Mouse (Mus musculus) layer of hippocampus, adult 9-11 months (tissue): ENCODE measurements around the gene Slc25a10.

Experiments
- DNase-seq: peaks from one replicate; pipeline ENCODE4 v3.0.0; 2022

Slc25a10 gene

DNA sequence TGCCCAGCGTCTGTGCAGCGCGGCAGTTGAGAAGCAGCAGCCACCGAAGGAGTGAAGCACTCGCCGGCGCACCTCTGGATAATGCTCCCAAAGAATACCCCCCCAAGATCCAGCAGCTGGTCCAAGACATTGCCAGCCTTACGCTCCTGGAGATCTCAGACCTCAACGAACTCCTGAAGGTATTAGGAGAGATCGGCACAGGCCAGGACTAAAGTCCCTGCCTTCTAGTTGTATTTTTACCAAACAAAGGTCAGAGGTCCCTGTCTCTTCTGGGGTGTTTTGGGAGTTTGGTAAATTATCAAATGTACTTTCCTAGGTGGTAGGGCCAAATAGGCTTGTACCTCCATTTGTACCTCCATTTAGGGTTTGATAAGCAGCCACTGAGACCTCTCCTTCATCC, 6.4 kb upstream of the Slc25a10 start:
- DNase-seq: no peak

DNA sequence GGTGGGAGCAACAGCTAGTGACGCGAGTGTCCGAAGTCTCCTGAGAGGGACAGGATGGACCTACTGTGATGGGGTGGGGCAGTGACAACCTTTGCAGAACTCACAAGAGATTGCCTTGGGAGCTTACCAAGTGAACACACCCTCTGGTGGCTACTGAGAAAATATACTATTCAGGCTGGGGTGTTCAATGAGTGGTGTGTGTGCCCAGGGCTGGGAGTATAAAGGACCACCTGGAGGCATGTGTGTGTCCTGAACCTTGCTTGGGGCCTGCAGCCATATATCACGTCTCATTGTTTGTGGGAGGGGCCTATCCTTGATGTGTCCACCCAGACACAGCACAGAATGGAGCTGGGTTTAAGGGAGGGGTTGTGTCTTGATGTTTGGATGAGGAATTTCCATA, 3.1 kb upstream of the Slc25a10 start:
- DNase-seq: no peak

DNA sequence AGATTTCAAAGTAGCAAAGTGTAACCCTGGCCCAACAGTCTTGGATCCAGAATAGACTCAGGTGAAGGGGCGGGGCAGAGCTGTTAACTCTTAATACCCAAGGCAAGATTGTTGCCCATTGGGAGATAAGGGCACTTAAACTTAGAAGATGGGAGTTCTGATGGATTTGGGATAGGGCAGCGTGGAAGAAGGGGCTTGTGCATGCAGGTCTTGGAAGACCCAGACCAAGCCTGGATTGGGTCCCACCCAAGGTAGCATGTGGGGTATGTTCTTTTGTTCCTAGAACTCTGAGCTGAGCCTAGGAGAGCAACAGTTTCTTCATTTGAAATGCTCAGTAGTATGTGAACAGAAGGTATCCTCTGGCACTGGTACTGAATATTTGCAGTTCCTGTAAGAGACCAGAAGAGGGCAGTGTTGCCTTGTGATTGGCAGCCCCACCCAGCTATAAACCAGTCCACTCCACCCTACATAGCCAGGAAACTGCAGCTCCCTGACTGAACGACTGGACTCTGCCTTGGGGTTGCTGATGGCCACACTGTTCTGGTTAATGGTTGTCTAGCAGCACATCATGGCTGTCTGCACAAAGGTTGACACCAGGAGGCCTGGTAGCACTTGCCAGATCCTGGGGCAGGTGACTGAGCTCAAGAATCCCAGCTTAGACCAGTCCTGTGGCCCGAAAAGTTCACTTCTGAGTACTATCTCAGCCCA, 2.4 kb upstream of the Slc25a10 start:
- peak; percentile 73 for DNase-seq

DNA sequence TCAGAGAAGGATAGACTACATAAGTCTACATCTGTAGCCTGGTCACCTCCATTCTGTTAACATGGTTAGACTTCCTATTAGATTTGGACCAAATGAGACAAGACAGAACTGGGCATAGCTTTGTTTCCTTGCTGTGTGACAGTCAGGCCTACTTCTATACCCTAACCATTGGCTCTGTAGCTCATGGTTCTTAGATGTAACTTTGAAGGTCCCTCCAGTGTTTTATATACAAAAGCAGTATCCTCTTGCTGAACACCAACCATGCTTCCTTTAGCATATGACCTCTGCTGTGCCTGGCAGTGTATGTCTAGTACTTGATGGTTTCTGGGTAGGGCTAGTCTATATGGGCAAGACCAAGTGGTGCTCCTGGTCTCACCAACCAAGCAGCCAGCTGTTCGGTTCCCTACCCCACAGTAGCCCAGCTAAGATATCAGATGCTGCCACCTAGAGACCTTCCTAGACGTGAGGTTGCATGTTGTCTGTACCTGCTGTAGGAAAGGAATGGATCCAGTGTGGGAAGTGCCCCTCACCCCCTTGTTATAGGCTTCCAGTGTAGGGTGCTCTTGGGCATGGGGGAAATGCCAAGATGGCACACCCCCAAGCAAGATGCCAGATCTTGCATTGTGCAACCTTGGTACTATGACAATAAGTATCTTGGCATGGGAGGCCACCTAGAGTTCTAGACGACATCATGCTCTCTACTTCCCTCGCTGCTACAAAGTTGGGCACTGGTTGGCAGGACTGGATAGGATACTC, 1.2 kb upstream of the Slc25a10 start:
- no peak for DNase-seq

DNA sequence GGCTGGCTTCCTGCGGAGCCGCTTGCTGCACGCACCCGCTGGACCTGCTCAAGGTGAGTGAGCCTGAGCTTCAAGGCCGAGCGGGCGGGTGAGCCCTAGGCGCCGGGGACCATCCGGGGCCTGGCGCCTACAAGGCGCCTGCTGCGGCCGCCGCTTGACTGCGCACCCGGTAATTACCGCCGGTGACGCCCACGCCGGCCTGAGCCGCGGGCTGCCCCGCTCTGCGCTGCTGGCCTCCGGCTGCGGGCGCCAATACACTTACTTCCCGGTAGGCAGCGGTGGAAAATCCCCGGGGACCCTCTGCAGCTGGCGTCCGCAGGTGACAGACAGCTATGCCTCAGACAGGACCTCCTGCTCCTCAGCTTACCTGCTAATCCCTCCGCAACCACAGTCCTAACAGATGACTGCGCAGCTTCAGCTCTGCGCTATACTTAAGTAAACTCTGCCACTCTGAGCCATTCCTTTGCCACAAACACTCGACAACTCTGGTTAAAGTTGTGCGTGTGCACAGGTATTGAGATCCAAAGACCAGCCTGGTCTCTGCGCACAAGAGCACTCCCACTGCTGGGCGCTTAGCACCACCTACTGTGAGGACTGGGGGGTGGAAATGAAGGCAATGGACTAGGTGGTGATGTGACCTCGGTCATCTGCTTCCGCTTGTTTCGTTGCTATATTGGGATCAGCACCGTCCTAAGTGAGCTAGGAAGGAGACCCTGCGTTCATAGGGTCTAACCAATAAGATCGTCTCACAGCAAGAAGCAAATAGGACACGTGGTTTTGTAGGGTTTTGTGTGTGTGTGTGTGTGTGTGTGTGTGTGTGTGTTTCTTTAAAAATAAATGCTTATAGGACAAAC, 611 bp downstream of the Slc25a10 start:
- DNase-seq: no peak

DNA sequence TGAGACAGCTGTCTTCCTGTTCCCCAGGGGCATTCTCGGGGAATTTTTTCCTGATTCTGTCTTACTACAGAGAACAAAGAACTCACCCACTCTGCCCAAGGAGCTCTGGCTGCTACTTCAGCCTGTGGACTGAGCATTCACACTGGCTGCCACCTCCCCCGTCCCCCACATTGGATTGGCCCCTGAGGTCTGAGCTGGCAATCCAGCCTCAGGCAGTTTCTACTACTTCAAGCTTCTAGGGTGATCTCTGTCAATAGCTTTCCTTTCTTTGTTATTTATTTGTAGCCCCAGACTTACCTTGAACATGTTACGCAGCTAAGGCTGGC, 1.2 kb downstream of the Slc25a10 start:
- DNase-seq: no peak

DNA sequence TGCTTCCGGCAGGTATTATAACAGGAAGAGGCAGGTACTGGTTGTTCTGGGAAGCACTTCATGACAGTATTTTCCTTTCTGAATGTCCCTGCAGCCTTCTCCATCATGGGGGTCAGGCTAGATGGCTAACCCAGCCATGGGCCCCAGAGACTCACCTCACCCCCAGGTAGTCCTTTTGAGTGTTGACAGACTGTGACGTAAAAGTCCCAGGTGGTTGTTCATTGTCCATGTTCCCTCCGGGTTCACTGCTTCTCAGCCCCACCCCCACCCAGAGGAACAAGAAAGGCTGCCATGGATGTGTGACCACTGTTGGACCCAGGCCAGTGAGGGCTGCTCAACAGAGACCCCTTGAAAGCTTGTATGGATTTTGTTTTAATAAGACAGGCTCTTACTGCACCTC, 1.7 kb downstream of the Slc25a10 start:
- no peak for DNase-seq

DNA sequence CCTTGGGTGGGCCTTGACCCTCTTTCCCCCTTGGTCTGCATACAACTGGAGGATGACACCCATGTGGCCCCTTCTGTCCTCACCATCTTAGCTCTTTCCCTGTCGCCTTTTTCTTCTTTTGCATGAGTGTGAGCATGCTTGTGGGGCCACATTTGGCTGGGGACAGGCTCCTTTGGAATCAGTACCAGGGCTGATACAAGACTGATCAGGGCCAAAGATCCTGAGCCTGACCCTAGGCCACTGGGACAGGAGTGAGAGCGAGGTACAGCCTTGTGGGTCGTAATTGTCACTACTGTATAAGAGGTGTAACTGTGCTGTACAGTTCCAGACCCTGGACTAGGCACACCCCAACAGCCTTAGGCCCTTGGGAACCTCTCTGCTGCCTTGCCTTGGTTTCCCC, 2.3 kb downstream of the Slc25a10 start:
- no peak for DNase-seq

DNA sequence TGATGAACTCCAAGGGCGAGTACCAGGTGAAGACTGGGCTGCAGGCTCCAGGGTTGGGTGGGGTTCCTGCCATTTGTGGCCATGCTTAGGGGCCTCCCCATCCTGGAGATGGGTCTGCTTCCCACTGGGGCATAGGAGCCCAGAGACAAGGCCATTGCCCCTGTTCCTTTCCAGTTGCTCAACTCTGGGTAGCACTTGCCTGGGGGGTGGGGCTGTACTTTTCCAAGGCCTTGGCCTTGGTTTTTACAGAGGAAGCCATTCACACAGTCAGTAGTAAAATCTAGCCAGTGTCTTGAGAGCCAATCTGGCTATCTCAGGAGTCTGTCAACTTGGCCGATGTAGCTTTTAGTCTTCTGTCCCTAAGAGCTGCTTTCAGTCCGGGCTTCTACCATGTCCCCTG, 5.8 kb downstream of the Slc25a10 start:
- no peak for DNase-seq

DNA sequence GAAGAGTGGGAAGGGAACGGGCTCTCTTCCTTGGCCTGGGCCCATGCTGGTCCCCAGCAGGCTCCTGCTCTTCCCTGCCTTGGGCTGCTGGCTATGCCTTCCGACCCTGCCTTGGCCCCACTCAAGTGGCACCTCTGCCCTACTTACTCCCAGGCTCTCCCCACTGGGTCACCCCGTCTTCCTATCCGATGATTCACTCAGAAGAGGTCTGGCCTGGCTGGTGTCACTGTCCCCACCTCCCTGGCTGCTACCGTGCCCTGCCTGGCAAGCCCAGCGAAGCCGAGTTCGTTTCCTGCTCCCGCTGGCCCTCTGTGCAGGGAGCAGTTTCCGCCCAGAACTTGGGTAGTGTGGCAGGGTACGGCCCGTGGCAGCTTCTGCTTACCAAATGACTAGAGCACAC, 6.6 kb downstream of the Slc25a10 start:
- no peak for DNase-seq

DNA sequence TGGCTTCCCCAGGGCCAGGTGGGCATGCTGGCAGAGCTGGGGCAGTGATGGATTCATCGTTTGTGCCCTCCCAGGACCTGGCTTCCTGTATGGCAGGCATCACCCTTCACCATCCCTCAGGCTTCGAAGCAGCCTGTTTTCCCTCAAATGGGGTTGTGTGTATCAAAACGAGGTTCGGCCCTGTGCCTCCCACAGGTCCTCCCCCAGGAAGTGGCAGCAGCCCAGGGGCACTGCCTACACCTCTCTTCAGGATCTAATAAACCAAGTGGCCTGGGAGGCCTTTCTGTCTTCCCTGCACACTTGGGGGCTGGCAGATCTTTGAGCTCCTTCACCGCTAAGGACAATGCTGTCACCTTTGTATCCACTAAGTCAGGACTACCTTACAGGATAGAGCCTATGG, 7.3 kb downstream of the Slc25a10 start:
- DNase-seq: no peak

DNA sequence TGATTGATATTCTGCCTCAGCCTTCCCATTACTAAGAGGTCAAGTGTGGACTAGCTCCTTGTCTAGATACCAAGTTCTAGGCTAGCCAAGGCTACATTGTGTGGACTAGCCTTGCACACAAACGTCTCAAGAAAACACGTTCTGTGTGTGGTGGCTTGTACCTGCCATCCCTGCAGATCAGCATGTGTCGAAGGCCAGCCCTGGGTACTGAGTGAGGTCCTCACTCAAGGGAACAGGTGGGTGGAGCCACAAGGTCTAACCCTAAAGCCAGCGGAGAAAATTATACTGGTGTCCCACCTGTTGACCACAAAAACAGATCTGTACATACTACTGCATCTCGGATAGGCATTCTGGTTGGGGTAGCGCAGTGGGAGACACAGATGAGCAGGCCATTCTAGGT, 8.3 kb downstream of the Slc25a10 start:
- DNase-seq: no peak

DNA sequence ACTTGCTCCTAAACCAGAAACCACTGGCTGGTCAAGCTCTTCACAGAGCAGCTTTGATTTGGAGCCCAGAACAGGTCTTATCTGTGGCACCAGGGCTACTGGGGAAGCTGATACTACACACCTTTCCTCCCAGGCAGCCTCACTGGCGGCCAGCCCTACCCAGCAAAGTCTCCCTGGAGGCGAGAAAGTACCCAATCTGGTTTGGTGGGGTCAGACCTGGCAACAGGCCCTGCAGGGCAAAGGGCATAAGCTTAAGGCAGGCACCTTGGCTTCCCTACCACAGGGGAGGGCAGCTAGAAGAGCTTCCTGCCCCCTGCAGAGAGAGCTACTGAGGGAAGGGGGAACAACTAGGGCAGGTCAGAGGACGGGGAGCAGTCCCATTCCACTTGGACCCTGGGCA, 8.7 kb downstream of the Slc25a10 start:
- no peak for DNase-seq

DNA sequence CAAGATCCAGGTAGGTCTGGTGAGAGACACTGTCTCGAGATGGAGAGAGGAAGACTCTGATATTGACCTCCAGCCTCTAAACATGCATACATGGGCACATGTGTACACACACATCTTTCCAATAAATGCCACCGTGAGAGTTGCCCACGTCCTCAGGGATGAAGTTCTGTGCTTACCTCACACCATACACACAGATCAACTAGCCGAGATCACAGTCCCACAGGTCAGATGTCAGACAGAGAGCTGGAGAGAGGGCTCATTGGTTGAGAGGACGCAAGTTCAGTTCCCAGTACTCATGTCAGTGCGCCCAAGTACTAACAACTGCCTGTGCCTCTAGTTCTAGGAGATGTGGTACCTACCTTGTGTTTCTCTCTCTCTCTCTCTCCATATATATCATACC, 9.4 kb downstream of the Slc25a10 start:
- no peak for DNase-seq

DNA sequence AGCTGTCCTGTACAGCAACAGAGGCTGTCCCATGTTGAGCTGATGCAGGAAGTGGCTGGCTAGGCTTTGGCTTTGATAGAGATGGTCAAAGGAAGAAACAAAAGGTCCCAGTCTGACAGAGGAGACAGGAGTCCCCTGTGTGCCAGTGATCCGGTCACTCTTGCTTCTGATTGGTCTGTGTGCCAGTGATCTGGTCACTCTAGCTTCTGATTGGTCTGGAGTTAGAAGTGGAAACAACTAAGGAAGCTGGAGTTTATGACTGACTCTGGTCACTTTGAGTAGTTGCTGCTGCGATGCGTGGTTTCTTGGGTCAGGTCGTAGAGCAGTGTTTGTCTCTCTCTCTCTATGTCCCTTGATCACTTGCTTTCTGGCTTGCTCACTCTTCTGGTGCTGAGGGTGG, 10.1 kb downstream of the Slc25a10 start:
- no peak for DNase-seq

DNA sequence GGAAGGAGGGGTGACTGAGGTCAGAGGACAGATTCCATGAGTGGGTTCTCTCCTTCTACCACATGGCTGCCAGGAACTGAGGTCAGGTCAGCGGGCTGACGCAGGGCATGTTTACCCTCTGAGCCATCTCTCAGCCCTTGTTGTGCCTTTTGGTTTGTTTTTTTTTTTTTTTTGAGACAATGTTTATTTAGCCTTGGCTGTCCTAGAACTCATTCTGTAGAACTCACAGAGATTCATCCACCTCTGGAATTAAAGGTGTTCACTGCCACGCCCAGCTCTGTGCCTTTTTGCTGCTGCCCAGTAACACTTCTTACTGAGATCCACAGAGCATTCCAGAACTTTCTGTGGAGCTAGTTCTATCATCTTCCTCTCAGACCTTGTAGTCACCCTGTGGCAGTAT, 14.0 kb downstream of the Slc25a10 start:
- no peak for DNase-seq

DNA sequence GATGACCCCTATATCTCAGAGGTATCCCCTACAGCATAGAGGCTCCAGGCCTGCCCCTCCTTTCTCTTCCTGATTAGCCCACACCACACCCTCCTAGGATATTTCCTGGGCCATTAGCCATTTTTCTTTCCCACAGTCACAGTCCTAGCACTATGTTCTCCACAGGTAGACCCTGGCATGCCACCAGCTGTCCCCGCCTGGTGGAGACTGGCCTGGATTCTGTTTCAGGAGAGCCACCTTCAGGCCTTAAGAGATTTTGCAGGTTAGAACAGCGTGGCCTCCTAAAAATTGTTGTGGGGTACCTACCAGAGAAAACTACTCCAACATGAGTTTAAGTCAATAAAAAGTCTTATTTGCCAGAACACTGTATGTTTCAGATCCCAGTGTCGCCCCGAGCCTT, 15.3 kb downstream of the Slc25a10 start:
- no peak for DNase-seq

DNA sequence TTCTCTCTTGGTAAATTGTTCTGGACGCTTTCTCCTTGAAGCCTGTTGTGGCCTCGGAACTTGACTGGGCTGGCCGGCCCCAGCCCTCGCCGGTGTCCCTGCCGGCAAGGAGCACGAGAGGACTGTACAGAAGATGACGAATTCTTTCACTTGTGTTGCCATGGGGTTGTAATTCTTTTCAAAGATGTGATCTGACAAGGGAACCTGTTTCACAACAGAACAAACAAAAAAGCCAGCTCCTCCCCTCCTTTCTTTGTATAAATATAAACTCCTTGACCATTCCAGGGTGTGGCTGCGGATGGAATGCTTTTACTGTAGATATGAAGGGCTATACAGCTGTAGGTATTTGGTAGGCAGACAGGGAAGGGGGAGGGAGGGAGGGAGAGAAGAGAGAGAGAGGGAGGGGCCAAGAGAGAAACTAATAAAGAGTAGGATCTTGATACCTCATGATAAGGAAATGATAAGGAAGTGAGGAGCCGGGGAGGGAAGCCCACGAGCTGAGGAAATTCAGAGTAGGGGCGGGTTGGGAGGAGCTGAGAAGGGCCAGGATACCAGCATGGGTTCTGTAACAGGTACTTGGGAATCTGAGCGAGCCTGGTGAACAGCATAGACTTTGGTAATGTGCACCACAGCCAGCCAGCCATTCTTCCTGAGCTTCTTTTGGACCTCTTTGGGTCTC, 16.1 kb downstream of the Slc25a10 start:
- no peak for DNase-seq

DNA sequence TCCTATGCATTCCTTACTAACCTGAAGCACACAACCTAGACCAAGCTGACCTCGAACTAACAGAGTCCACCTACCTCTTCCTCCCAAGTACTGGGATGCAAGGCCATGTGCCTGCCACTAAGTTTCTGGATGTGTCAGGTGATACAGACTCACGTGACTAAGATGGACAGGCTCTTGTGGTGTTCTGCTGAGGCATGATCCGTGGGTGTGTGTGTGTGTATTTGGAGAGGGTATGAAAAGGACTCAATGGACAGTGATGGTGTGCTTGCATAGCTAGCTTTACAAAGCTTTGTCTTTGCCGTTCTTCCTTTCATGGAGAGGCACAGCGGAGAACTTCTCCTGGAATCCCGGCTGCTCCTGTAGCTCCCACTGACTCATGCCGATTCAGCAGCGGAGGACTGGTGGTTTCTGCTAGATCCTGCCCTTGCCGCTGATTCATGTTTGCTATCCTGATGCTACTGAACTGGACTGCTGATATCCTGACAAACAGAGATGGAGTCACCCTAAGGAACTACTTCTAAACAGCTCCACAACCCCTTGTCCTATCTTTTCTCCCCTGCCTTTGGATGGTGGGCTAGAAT, 16.7 kb downstream of the Slc25a10 start:
- no peak for DNase-seq

DNA sequence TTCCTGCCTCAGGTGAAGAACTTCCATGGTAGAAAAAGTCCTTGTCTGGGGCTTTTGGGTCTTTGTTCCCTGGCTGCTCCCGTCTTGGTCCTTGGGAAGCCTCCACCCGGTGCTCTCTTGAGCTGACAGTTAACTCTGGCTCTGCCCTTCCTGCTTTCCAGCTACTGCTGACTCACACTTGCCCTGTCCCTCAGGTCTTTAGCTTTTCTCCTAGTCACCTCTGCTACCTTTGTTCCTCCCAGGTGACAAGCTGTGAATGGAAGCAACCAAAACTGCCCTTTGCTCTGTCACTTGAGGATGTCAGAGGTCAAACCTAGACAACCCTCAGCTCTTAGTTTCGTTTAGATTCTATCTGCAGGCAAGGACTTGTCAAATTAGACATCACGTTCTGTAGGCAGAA, 18.3 kb downstream of the Slc25a10 start:
- DNase-seq: no peak

DNA sequence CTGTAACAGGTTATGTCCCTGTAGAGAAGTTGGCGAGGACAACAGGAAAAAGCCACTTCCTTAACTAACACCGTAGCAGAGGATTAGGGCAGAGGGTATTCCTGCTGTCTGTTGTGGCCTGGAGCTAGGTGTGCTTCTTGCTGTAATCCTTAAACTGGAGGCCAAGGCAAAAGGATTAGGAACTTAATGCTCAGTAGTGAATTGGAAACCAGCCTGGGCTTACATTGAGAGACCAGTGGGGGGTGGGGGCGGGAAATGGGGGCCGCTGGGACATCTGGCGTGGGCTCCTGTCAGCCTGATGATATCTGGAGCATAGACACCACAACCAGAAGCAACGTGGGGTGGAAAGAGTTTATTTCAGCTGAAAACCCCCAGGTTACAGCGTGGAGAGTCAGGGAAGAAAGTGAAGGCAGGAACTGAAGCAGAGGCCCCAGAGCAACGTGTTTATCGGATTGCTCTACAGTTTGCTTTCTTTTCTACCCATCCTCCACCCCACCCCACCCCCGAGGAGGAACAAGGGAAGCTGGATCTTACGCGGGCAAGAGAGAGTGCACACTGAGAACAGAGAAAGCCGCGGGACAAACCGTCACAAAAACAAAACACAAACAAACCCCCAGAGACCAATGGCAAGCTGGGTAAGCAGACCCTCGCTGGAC, 18.9 kb downstream of the Slc25a10 start:
- no peak for DNase-seq

DNA sequence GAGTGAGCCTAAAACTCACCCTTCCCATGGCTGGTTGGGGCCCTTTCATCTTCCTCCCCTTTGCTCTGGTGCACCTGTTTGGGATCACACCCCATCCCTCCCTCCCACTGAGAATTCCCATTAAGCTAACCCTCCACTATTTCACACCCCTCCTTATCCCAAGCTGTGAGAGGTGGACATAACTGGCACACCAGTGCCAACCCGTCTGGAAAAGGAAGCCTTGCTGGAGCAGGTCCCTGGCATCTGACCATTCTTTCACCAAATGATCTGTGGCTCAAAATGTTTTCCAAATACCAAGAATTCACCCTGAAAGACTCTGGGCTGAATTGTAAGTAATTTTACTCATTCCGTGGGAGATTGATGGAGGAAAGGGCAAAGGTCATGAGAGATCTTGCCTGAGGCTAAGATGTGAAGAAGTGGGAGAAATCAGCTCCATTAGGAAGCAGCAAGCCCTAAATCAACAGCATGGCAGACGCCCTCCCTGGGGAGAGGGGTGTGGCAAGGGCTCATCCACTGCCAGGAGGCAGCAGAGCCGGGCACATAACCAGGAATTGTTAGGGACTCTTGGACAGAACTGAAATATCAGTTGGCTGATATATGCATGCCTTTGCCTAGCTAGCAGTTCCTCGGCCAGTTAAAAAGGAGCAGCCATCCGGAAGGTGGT, 21.3 kb downstream of the Slc25a10 start:
- DNase-seq: no peak
